Mouse (Mus musculus) natural killer cell, adult 2 months (primary cell): ENCODE results near the gene Nfatc2ip.
"Not testable (repeated sequence)": the region's sequence is repeated elsewhere in the genome, so short reads cannot be mapped to it uniquely, and the experiment has no call there.

Experiments
- DNase-seq, 2 experiments: peaks; one replicate each; pipeline ENCODE4 v3.0.0; 2022; ENCODE audit warnings: low spot score in 2 of 2

Nfatc2ip gene

GRCm38 (mm10) chr7:126408686-126409085 lies 12.1 kb upstream of the Nfatc2ip start:
- no peak for DNase-seq

- DNase-seq, result not testable (repeated sequence)
These were observed 6.0 kb upstream of the Nfatc2ip start for GRCm38 (mm10) chr7:126402518-126402917.

GRCm38 (mm10) chr7:126399548-126399947 lies 3.0 kb upstream of the Nfatc2ip start:
- DNase-seq, result peak; percentile 83 to 90

- DNase-seq, result no peak
These were observed 1.3 kb upstream of the Nfatc2ip start for GRCm38 (mm10) chr7:126397822-126398221.

GRCm38 (mm10) chr7:126397221-126397620 lies 684 bp upstream of the Nfatc2ip start:
- no peak for DNase-seq

GRCm38 (mm10) chr7:126392086-126392884 lies 4.3 kb downstream of the Nfatc2ip start:
- not testable (repeated sequence) for DNase-seq

- DNase-seq, result no peak
These were observed 8.4 kb downstream of the Nfatc2ip start for GRCm38 (mm10) chr7:126388185-126388584.

- no peak for DNase-seq
These were observed 13.0 kb downstream of the Nfatc2ip start for GRCm38 (mm10) chr7:126383565-126383964.

GRCm38 (mm10) chr7:126377278-126378158 lies 19.0 kb downstream of the Nfatc2ip start, which contains the start of gene Spns1:
TSS of gene Spns1 (minus strand) at chr7:126377450.
- peak; percentile 90 to 94 for DNase-seq

GRCm38 (mm10) chr7:126376903-126377277 lies 19.6 kb downstream of the Nfatc2ip start:
- no peak for DNase-seq

- DNase-seq, result no peak
These were observed 21.5 kb downstream of the Nfatc2ip start for GRCm38 (mm10) chr7:126375012-126375411.

- DNase-seq, result no peak
These were observed 22.0 kb downstream of the Nfatc2ip start for GRCm38 (mm10) chr7:126374526-126374925.

- DNase-seq, result no peak
These were observed 23.5 kb downstream of the Nfatc2ip start for GRCm38 (mm10) chr7:126373007-126373406.

- DNase-seq, result peak; percentile 68 to 77
These were observed 27.1 kb downstream of the Nfatc2ip start, which contains the start of gene Lat for GRCm38 (mm10) chr7:126369393-126369792. TSS of gene Lat (minus strand) at chr7:126369570.

GRCm38 (mm10) chr7:126368367-126368766 lies 28.2 kb downstream of the Nfatc2ip start:
- no peak for DNase-seq

GRCm38 (mm10) chr7:126367636-126368035 lies 28.9 kb downstream of the Nfatc2ip start:
- no peak for DNase-seq

- no peak for DNase-seq
These were observed 33.5 kb downstream of the Nfatc2ip start for GRCm38 (mm10) chr7:126363038-126363437.

GRCm38 (mm10) chr7:126359049-126359448 lies 37.5 kb downstream of the Nfatc2ip start:
- no peak for DNase-seq

- DNase-seq, result no peak
These were observed 38.1 kb downstream of the Nfatc2ip start for GRCm38 (mm10) chr7:126358413-126358812.

- no peak for DNase-seq
These were observed 38.7 kb downstream of the Nfatc2ip start for GRCm38 (mm10) chr7:126357838-126358237.

- no peak for DNase-seq
These were observed 39.5 kb downstream of the Nfatc2ip start for GRCm38 (mm10) chr7:126356793-126357591.
